Mouse (Mus musculus) right cerebral cortex, postnatal 36 days (tissue): ENCODE data around the gene Fosl1.
A peak's percentile ranks its signal among the peaks of the same experiment; 100 is the strongest.

ENCODE experiments used
- DNase-seq, 2 experiments: peaks; one replicate each; pipeline ENCODE4 v3.0.0; 2022; ENCODE audit warnings: low spot score in 2 of 2, mixed read lengths in 1 of 2

Gene Fosl1

DNA sequence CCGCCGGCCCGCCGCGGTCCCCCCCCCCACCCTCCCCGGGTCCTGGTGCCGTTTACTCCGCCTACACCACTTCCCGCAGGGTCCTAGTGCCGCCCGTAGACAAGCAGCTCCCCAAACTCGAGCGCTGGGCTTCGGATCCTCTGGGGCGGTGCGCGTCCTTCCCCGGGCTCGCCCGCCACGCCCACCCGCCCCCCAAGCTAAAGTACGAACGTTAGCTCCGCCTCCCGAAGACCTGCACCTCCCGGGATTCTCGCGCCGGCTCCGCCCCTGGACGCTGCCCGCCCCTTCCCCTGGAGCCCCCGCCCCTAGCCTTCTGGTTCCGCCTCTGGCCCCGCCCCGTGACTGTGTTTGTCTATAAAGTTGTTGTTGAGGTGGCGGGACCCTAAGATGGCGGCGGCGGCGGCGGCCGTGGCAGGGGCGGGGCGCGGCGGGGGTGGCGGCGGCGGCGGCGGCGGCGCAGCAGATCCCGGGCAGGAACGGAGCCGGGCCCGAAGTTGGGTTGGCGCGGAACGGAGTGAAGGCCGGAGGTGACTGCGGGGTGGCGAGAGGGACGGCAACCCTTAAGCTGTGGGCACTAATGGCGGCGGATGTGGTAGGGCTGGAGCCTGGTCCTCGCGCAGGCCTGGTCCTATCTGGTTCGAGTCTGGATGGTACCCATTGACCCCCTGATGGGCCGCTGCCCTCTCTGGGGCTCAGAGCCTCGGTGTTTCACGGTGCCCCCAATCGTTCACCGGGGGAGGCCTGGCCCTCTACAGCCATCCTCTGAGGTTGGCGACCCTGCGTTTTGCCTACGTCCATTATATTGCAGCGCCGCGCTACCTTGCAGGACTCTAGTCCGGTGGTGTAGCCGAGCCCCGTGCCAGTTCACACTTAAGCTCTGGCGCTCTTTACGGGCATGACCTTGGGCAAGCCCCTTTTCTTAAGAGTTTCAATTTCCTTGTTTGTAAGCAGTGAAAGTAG is 22.3 kb upstream of the Fosl1 start, which contains the start of the genes Drap1 and AI837181:
TSS of gene Drap1 (minus strand) at position 198 of the 960 bp plus-strand sequence.
TSS of gene AI837181 (plus strand) at position 363 of the 960 bp plus-strand sequence.
- DNase-seq = peak; percentile 90 to 93

DNA sequence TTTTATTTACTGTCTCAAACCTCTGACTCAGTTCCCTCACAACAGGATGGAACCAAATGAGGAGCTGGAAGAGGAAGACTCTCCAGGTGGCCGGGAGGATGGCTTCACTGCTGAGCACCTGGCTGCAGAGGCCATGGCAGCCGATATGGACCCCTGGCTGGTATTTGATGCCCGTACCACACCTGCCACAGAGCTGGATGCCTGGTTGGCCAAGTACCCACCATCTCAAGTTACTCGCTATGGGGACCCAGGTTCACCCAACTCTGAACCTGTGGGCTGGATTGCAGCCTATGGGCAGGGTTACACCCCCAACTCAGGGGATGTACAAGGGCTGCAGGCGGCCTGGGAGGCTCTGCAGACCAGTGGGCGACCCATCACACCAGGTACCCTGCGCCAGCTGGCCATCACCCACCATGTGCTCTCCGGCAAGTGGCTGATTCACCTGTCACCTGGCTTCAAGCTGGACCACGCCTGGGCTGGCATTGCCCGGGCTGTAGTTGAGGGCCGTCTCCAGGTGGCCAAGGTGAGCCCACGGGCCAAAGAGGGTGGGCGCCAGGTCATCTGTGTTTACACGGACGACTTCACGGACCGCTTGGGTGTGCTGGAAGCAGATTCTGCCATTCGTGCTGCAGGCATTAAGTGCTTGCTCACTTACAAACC is 21.3 kb upstream of the Fosl1 start:
- no peak for DNase-seq

GRCm38 (mm10) chr19:5426640-5427290 is 20.6 kb upstream of the Fosl1 start:
- no peak for DNase-seq

DNA sequence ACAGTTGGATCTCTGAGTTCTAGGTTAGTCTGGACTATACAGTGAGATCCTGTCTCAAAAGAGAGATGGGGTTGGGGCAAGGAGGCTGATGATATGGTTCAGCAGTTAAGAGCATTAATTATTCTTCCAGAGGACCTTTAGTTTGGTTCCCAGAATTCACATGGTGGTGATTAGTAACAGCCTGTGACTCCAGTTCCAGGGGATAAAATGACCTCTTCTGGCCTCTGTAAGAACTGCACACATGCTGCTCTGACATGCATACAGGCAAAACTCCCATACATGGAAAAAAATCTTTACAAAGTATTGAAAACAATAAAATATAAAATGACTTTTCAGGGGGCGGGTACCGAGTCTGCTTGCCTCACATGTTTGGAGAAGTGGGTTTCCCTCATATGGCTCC is 19.3 kb upstream of the Fosl1 start:
- no peak for DNase-seq

DNA sequence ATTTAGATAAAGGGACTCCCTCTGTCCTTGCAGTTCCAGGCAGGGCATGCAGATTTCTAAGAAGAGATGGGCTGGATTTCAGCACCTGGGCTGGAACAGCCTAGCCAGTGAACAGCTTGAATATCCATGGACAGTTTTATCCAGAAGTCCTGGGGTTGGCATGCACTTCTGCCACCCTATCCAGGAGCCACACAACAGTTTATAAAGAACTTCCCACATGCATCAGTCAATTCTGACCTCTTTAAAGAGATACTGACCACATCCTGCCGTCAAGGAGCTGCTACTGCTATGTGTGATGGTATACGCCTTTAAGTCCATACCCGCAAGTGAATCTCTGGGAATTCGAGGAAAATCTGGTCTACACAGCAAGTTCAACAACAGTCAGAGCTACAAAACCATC is 18.1 kb upstream of the Fosl1 start:
- DNase-seq = no peak

DNA sequence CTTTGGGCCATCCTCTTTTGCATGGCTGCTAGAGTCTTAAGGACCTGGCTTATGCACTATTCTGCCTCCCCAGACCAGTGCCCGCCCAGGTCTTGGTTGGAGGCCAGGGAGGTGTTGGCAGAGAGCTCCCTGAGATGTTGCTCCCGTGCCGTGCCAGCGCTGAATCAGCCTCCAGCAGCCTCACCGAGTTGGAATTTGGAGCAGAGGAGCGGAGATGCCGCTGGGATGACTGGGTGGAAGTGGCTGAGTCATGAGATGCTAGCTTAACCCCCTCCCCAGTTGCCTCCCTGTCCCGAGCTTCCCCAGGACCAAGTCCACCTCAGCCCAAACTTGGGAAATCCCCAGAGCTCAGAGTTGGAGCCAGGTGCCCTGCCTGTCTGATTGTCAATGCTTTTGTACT is 17.5 kb upstream of the Fosl1 start:
- no peak for DNase-seq

GRCm38 (mm10) chr19:5430408-5430807 is 16.9 kb upstream of the Fosl1 start:
- DNase-seq = no peak

DNA sequence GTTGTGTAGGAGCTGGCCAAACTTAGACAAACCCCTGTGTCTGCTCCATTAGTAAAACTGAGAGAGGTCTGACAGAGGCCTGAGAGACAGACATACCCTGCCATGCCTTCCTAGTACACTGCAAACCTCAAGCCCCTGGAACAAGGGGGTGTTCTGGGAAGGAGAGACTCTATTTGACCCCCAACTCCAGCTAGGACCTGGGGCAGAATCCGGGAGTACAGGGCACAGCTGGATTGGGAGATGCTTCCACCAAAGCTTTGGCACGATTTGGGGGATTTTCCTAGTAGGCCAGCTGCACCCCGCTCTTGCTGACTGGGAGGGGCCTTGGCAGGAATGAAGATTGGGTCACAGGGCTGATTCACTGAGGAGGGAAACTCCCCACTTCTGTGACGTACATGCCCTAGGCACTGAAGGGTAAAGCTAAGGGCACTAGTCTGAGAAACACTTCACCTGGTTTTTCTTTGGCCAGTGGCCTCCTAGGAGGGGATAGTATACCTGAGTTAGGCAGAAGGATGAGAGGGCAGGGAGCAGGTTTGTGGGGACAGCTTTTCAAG is 15.4 kb upstream of the Fosl1 start:
- no peak for DNase-seq

- no peak for DNase-seq
These were observed 14.1 kb upstream of the Fosl1 start for GRCm38 (mm10) chr19:5432992-5433852.

DNA sequence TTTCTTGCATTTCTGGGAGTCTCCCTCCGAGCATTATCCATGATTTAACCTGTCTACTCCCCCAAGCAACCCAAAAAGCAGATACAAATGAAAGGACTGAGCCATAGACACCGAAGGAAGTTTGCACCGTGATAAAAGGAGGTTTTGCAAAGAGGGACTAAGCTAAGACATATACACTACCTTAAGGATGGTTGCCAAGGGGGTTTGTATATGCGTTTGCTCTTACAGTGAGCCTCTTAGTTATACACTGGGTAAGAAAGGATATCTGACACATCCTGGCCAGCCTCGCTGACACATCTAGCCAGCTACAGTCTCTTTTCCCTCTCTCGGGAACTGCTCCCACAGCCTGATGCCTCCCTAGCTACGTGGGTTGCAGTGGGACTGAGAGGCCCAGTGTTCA is 13.4 kb upstream of the Fosl1 start:
- DNase-seq = no peak

- no peak for DNase-seq
These were observed 2.9 kb upstream of the Fosl1 start for GRCm38 (mm10) chr19:5444371-5444908.

GRCm38 (mm10) chr19:5444954-5445353 is 2.4 kb upstream of the Fosl1 start:
- no peak for DNase-seq

DNA sequence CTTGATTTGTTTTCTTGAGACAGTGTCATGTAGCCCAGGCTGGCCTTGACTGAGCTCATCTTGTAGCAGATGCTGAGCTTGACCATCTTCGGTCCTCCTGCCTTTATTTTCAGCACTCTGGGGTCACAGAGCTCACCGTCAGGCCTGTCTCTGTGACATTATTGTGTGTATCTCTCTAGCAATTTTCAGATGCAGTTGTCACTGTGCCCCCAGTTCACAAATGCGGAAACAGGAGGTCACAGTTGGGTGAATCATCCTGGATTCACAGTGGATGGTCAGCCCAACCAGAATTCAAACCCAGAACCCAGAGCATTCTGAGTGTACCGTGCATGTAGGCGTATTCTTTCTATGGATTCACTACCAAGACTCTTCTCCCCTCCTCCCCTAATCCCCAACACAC is 1.6 kb upstream of the Fosl1 start:
- DNase-seq = no peak

- no peak for DNase-seq
These were observed 1.2 kb downstream of the Fosl1 start for GRCm38 (mm10) chr19:5448354-5449150.

DNA sequence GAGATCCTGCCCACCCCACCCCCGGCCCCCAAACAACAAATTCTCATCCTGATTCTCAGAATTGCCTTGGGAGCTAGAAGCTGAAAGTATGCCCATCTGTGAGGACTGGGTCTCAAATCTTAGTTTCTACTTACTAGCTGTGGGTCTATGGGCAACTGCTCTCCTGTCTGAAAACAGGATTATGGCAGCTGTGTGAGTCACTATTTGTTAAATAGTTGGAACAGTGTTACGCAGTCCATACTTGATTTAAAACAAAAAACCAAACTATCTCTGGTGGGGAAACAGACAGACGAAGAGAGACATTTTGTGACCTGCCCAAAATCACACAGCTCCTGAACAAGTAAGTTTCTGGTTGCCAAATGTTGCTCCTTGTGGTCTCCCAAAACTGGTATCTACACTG is 2.3 kb downstream of the Fosl1 start:
- DNase-seq = no peak

DNA sequence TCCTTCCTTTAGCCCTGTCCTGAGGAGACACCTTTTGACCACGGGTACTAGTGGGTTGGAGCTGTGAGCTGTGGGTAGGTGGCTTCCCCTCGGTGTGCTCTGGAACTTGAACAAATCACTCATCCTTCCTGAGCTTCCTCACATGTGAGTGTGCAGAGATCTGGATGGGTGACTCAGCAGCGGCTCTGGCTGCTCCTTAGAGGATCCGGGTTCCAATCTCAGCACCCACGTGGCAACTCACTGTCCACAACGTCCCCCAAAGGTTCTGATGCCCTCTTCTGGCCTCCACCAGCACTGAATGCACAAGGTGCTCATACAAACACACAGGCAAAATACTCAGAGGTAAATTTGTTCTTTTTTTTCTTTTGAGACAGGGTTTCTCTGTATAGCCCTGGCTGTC is 4.4 kb downstream of the Fosl1 start:
- no peak for DNase-seq

GRCm38 (mm10) chr19:5455037-5455436 is 7.7 kb downstream of the Fosl1 start:
- no peak for DNase-seq

- DNase-seq = no peak
These were observed 8.2 kb downstream of the Fosl1 start for GRCm38 (mm10) chr19:5455568-5455967.

- DNase-seq = no peak
These were observed 9.0 kb downstream of the Fosl1 start for GRCm38 (mm10) chr19:5456241-5456921.
